Mouse (Mus musculus): ENCODE data around the gene Tmem170b. TPM values are rescaled to one million over a fixed set of nuclear protein-coding genes. Genes with fewer than 3 reads are reported as not detected.
A peak's percentile ranks its signal among the peaks of the same experiment; 100 is the strongest.

Tmem170b gene
- polyA plus RNA-seq, 1 experiment from 2014 or later, result 22.2 TPM

DNA sequence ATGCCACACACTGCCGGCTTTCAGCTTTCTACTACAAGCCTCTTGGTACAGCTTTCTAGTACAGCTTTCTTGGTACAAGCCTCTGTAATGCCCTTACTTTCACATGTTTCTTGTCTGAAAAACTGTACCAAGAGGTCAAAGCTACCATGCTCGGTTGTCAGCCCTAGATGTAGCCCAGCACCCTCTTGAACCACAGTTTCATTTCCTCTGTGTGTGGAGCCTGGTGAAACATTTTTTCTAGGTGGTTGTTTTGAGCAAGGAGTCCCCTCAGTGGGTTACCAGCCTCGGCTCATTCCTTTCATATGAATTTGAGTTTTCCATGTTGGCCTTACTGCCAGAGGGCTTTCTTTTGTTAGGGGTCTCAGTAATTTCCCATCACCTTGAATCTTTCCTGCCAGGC, 4.7 kb upstream of the Tmem170b start:
- H3K27me3 ChIP-seq (ENCODE audit: control insufficient read depth, insufficient read depth, low read length), result no peaks in the 10 kb centered on the region
- H3K36me3 ChIP-seq (ENCODE audit: control insufficient read depth, insufficient read depth, low read length), result no peaks in the 10 kb centered on the region
- ATAC-seq (ENCODE audit: insufficient number of reproducible peaks, insufficient read depth, low FRiP score, low read depth), result no peak
- no peak overlapping the region for H3K27ac ChIP-seq (replicated peaks in 1 of 2; ENCODE audit: control insufficient read depth in 1 of 2, insufficient read depth in 1 of 2, low read depth in 2 of 2, low read length in 2 of 2)
- H3K4me3 ChIP-seq (ENCODE audit: control insufficient read depth in 1 of 2, insufficient read depth in 1 of 2, low read depth in 1 of 2, low read length in 2 of 2), result no peak overlapping the region
- 81% methylated on average over 3 of the region's 3 CpGs for WGBS
- H3K4me1 ChIP-seq (ENCODE audit: control insufficient read depth in 2 of 2, insufficient read depth in 2 of 2, low read length in 2 of 2), result peaks cover 0 to 5% of the 10 kb centered on the region in 2 experiments; a peak in 1 of 4 replicates
- no peak overlapping the region for H3K4me2 ChIP-seq (ENCODE audit: low read length)
- no peak overlapping the region for H3K9ac ChIP-seq (ENCODE audit: low read length)
- H3K9me3 ChIP-seq (ENCODE audit: control insufficient read depth, low read length), result no peaks in the 10 kb centered on the region

DNA sequence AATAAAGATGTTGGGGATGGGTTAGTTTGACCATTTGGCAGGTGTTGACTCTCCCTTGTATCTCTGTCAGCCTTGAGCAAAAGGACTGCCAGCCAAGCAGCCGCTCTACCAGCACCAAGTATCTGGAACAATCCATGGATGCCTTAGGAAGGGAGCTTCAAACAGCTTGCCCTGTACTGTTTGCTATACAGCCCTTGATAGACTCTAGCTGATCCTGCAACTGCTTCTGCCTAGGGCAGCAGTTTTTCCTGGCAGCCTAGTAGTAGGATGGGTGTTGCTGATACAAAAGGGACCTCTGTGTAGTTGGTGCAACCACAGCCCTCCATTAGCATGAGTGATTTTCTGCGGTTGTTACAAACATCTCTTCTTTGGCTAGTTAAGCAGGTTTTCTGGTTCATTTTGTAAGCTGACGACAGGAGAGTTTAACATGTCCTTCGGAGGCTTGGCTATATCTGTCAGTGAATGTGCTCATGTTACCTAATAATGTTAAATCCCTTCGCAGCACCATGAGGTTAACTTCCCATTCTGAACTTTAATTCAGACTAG, 1.7 kb upstream of the Tmem170b start:
- no peaks in the 10 kb centered on the region for H3K9me3 ChIP-seq (ENCODE audit: control insufficient read depth, low read length)
- 65% methylated on average over 5 of the region's 5 CpGs for WGBS

DNA sequence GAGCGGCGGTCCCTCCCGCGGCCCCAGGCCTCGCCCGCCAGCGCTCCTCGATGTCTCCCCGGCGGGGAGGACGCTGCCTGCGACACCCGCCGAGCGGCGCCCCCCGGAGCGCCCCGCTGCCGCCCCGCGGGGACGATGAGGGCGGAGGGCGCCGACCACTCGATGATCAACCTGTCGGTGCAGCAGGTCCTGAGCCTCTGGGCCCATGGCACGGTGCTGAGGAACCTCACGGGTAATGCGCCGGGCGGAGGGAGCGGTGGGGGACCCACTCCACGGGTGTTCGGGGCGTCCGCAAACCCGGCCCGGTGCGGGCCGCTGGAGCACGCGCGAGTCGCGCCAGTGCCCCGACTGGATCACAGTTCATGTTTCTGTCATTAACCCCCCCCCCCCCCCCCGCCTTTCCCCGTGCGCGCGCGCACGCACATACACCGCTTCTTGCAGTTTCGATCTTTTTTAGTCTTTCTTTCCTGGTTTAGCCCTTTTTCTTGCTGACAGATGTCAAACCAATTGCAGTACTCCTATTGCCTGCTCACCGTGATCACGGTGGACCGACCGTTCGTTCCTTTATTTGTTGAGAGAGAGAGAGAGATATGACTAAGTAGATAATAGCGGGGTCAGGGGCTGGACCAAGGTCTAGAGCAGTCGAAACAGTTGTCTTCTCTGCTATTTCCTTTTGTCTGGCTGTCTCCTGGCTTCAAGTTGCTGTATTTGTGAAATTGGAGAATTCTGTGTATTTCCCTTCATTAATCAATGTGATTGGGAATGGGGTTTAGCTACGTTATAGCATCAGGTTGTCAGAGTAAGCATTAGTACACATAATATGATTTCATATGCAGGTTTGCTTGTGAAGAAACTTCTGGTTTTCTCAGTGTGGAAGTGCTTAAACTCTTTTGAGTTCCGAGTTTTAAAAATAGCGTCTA, 634 bp downstream of the Tmem170b start:
- peaks cover 0 to 26% of the 10 kb centered on the region in 2 experiments; a peak in 2 of 4 replicates for H3K4me1 ChIP-seq (ENCODE audit: control insufficient read depth in 2 of 2, insufficient read depth in 2 of 2, low read length in 2 of 2)
- peak overlapping the region; percentile 67 for H3K4me2 ChIP-seq (ENCODE audit: low read length)
- 1% methylated on average over 56 of the region's 67 CpGs for WGBS
- no peaks in the 10 kb centered on the region for H3K9me3 ChIP-seq (ENCODE audit: control insufficient read depth, low read length)
- peak overlapping the region; percentile 70 to 98 for H3K4me3 ChIP-seq (ENCODE audit: control insufficient read depth in 1 of 2, insufficient read depth in 1 of 2, low read depth in 1 of 2, low read length in 2 of 2)
- H3K9ac ChIP-seq (ENCODE audit: low read length), result peak overlapping the region; percentile 97
- no peaks in the 10 kb centered on the region for H3K27me3 ChIP-seq (ENCODE audit: control insufficient read depth, insufficient read depth, low read length)
- peak overlapping the region; percentile 51 to 90 for H3K27ac ChIP-seq (replicated peaks in 1 of 2; ENCODE audit: control insufficient read depth in 1 of 2, insufficient read depth in 1 of 2, low read depth in 2 of 2, low read length in 2 of 2)
- 0 out of 2 replicates have a peak, but pooled peaks have one; percentile 6 for ATAC-seq (ENCODE audit: insufficient number of reproducible peaks, insufficient read depth, low FRiP score, low read depth)
- H3K36me3 ChIP-seq (ENCODE audit: control insufficient read depth, insufficient read depth, low read length), result no peaks in the 10 kb centered on the region

More for the DNA sequence above, 1.7 kb upstream of the Tmem170b start:
- Histone ChIP-seq H3K27ac (replicated peaks in 1 of 2; ENCODE audit: control insufficient read depth in 1 of 2, insufficient read depth in 1 of 2, low read depth in 2 of 2, low read length in 2 of 2) (no peak overlapping the region), H3K9ac (ENCODE audit: low read length) (no peak overlapping the region), H3K4me1 (ENCODE audit: control insufficient read depth in 2 of 2, insufficient read depth in 2 of 2, low read length in 2 of 2) (peaks cover 0 to 26% of the 10 kb centered on the region in 2 experiments; a peak in 2 of 4 replicates), H3K4me3 (ENCODE audit: control insufficient read depth in 1 of 2, insufficient read depth in 1 of 2, low read depth in 1 of 2, low read length in 2 of 2) (no peak overlapping the region), H3K36me3 (ENCODE audit: control insufficient read depth, insufficient read depth, low read length) (no peaks in the 10 kb centered on the region), H3K27me3 (ENCODE audit: control insufficient read depth, insufficient read depth, low read length) (no peaks in the 10 kb centered on the region), H3K4me2 (ENCODE audit: low read length) (no peak overlapping the region)
- no peak for ATAC-seq (ENCODE audit: insufficient number of reproducible peaks, insufficient read depth, low FRiP score, low read depth)

DNA sequence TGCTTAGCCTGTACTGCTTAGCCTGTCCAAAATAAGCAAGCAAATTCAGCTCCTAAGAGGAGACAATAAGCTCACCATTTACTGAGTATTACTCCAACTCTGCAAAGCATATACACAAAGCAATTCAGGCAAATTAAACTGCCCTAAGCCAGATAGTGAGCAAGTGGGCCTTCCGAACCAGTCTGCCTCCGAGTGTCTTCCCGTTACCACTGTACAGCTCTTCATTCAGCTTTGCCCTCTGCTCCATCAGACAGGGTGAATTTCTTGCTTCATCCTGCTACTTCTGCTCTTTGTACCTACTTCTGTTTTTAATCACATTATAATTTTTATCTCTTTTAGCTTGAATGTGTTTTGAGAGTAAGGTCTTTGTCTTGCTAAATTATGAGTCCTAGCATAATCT, 1.9 kb downstream of the Tmem170b start:
- Histone ChIP-seq H3K4me2 (ENCODE audit: low read length) (peak overlapping the region; percentile 67), H3K4me1 (ENCODE audit: control insufficient read depth in 2 of 2, insufficient read depth in 2 of 2, low read length in 2 of 2) (peaks cover 0 to 26% of the 10 kb centered on the region in 2 experiments; a peak in 2 of 4 replicates), H3K9me3 (ENCODE audit: control insufficient read depth, low read length) (no peaks in the 10 kb centered on the region), H3K27me3 (ENCODE audit: control insufficient read depth, insufficient read depth, low read length) (no peaks in the 10 kb centered on the region), H3K27ac (replicated peaks in 1 of 2; ENCODE audit: control insufficient read depth in 1 of 2, insufficient read depth in 1 of 2, low read depth in 2 of 2, low read length in 2 of 2) (no peak overlapping the region), H3K4me3 (ENCODE audit: control insufficient read depth in 1 of 2, insufficient read depth in 1 of 2, low read depth in 1 of 2, low read length in 2 of 2) (no peak overlapping the region), H3K36me3 (ENCODE audit: control insufficient read depth, insufficient read depth, low read length) (no peaks in the 10 kb centered on the region), H3K9ac (ENCODE audit: low read length) (peak overlapping the region; percentile 38; the same call in 1 of the 2 replicates)
- ATAC-seq (ENCODE audit: insufficient number of reproducible peaks, insufficient read depth, low FRiP score, low read depth), result no peak
- 73% methylated on average over 3 of the region's 3 CpGs for WGBS

DNA sequence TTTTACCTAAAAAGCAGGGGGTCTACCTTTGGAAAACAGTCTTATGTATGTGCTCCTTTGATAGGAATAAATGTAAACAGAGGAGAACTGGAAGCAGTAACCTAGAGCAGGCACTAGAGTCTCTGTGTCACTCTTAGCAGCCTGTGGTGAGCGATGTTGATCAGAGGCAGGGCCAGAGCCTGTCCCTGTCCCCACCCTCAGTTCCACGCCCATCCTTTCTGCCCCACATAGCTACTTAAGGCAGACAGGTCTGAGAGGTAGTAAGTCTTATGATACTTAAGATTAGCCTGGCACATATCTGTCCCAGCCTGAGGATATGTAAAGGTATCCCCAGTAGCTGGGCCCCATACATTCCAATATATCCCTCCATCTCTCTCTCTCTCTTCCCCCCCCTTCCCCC, 2.9 kb downstream of the Tmem170b start:
- no peak overlapping the region for H3K4me3 ChIP-seq (ENCODE audit: control insufficient read depth in 1 of 2, insufficient read depth in 1 of 2, low read depth in 1 of 2, low read length in 2 of 2)
- no peak overlapping the region for H3K4me2 ChIP-seq (ENCODE audit: low read length)
- no peaks in the 10 kb centered on the region for H3K9me3 ChIP-seq (ENCODE audit: control insufficient read depth, low read length)
- peaks cover 0 to 26% of the 10 kb centered on the region in 2 experiments; a peak in 2 of 4 replicates for H3K4me1 ChIP-seq (ENCODE audit: control insufficient read depth in 2 of 2, insufficient read depth in 2 of 2, low read length in 2 of 2)
- 32% methylated on average over 2 of the region's 2 CpGs for WGBS
- no peak overlapping the region for H3K9ac ChIP-seq (ENCODE audit: low read length)
- no peaks in the 10 kb centered on the region for H3K27me3 ChIP-seq (ENCODE audit: control insufficient read depth, insufficient read depth, low read length)
- no peaks in the 10 kb centered on the region for H3K36me3 ChIP-seq (ENCODE audit: control insufficient read depth, insufficient read depth, low read length)
- ATAC-seq (ENCODE audit: insufficient number of reproducible peaks, insufficient read depth, low FRiP score, low read depth), result no peak
- no peak overlapping the region for H3K27ac ChIP-seq (replicated peaks in 1 of 2; ENCODE audit: control insufficient read depth in 1 of 2, insufficient read depth in 1 of 2, low read depth in 2 of 2, low read length in 2 of 2)

DNA sequence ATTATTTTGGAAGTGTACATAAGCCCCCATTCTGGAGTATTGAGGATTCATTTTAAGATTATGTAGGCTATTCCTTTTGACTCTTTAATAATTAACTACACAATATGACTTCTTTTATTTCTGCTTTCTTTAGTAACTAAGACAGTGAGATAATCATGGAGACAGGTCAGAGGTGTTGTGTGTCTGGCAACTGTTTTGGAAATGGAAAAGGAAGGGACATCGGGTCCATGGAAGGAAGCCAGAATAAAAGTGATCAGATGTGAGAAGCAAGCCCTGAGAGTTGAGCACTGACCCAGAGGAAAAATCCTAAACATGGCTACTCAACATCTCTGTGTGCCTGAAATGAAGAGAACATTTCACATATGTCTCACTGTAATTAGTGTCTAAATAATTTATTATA, 5.3 kb downstream of the Tmem170b start:
- H3K4me2 ChIP-seq (ENCODE audit: low read length), result no peak overlapping the region
- no peaks in the 10 kb centered on the region for H3K9me3 ChIP-seq (ENCODE audit: control insufficient read depth, low read length)
- 73% methylated on average over 1 of the region's 1 CpGs for WGBS
- H3K4me1 ChIP-seq (ENCODE audit: control insufficient read depth in 2 of 2, insufficient read depth in 2 of 2, low read length in 2 of 2), result peaks cover 0 to 22% of the 10 kb centered on the region in 2 experiments; a peak in 2 of 4 replicates
- H3K36me3 ChIP-seq (ENCODE audit: control insufficient read depth, insufficient read depth, low read length), result no peaks in the 10 kb centered on the region
- H3K27me3 ChIP-seq (ENCODE audit: control insufficient read depth, insufficient read depth, low read length), result no peaks in the 10 kb centered on the region
- no peak for ATAC-seq (ENCODE audit: insufficient number of reproducible peaks, insufficient read depth, low FRiP score, low read depth)
- no peak overlapping the region for H3K4me3 ChIP-seq (ENCODE audit: control insufficient read depth in 1 of 2, insufficient read depth in 1 of 2, low read depth in 1 of 2, low read length in 2 of 2)
- H3K27ac ChIP-seq (replicated peaks in 1 of 2; ENCODE audit: control insufficient read depth in 1 of 2, insufficient read depth in 1 of 2, low read depth in 2 of 2, low read length in 2 of 2), result no peak overlapping the region
- H3K9ac ChIP-seq (ENCODE audit: low read length), result no peak overlapping the region

DNA sequence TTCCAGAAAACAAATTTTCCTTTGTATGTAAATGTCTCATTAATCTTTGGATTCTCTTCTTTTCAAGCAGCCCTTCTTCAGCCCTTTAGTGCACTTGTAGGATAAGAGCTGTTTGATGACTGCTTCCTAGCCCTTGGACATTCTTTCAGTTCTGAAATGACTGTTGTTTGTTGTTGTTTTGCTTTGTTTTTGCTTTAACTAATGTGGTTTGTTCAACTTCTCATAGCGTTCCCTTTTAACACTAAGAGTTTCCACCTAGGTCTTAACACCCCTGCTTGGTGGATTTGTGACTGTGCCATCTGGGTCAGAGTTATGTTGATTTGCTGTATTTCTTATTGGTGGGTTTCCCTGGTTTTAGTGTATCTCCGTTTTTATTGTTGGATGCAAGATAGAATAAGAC, 8.8 kb downstream of the Tmem170b start:
- H3K36me3 ChIP-seq (ENCODE audit: control insufficient read depth, insufficient read depth, low read length), result no peaks in the 10 kb centered on the region
- no peak for ATAC-seq (ENCODE audit: insufficient number of reproducible peaks, insufficient read depth, low FRiP score, low read depth)

More for the DNA sequence above, 8.8 kb downstream of the Tmem170b start:
- Histone ChIP-seq H3K4me2 (ENCODE audit: low read length) (no peak overlapping the region), H3K4me3 (ENCODE audit: control insufficient read depth in 1 of 2, insufficient read depth in 1 of 2, low read depth in 1 of 2, low read length in 2 of 2) (no peak overlapping the region), H3K9ac (ENCODE audit: low read length) (no peak overlapping the region), H3K27ac (replicated peaks in 1 of 2; ENCODE audit: control insufficient read depth in 1 of 2, insufficient read depth in 1 of 2, low read depth in 2 of 2, low read length in 2 of 2) (no peak overlapping the region), H3K27me3 (ENCODE audit: control insufficient read depth, insufficient read depth, low read length) (no peaks in the 10 kb centered on the region), H3K4me1 (ENCODE audit: control insufficient read depth in 2 of 2, insufficient read depth in 2 of 2, low read length in 2 of 2) (peaks cover 0 to 2% of the 10 kb centered on the region in 2 experiments; a peak in 2 of 4 replicates), H3K9me3 (ENCODE audit: control insufficient read depth, low read length) (no peaks in the 10 kb centered on the region)
- WGBS, result 70% methylated on average over 2 of the region's 2 CpGs

Data from heart, embryonic 14.5 days (tissue).